16 mouse cellular contexts compared by ENCODE assay signal in the genomic region with DNA sequence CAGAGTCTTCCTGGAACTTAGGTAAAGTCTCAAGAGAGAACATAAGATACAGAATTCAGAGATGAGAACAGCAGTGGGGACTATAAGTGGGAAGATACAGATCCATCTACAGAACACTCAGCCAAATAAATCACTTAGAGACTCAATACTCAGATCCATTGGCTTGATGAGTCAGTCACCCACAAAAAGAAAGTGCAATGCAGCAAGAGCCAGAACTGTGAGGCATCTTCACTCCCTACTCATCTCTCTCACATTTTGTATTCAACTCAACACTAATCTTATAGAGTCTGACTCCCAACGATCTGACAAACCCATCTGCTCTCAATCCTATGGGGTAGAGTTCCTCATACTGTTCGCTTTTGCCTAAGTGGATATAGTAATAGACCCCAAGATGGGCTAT.
"Had no signal": no experiment of that assay in that cellular context is flagged by ENCODE, and none has a peak within 500 bp of the region (broad histone marks: within the 10 kb centered on the region; RNA-seq: fewer than 3 reads in every experiment).

No protein-coding gene starts in this region.

- ATAC-seq: hindbrain, embryonic 16.5 days; inflammation-experienced regulatory T-cells, adult 6 months; intestine, embryonic 15.5 days; intestine, postnatal 0 days; liver, embryonic 12.5 days had no signal

- DNase-seq: gastrocnemius, adult 2 months; gastrocnemius, postnatal 10 days; gastrocnemius, postnatal 25 days; heart, adult 18-20 months; heart, postnatal 10 days; heart, postnatal 4 days; kidney, adult 18-20 months; kidney, adult 8-10 months; kidney, postnatal 10 days; kidney, postnatal 25 days; kidney, postnatal 4 days had no signal
